Mouse (Mus musculus): ENCODE measurements at regions not wholly inside any gene's neighbourhood (a gene's known extent, or its start where the extent isn't known, plus 50 kb on each side); places are given as distances from the start of the nearest gene placed in this dataset.

DNA sequence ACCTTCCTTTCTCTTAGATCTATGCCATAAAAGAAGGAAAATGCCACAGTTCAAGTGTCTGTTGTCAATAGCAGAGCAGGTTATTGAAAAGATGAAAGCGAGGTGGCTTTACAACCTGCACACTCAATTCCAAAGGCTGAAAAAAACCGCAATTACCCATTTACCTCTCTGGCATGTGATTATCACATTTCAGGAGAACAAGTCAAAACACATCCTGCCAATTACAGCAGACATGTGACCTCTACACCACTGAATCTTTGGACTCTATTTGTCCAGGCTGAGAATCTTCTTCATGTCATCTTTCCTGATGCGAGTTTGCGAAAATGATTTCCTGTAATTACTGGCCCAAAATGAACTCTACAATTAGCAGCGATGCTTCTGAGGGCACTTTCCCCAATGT is 338.8 kb downstream of the Eipr1 start:
- TF ChIP-seq CTCF (IDR thresholded peaks at IDR 0.05; ENCODE audit: extremely low read depth, insufficient read depth, insufficient read length, insufficient replicate concordance) (no peak), POLR2A (IDR thresholded peaks at IDR 0.05; ENCODE audit: low read depth, low read length) (no peak)

All from spleen, adult 2 months (tissue).